Mouse (Mus musculus): ENCODE results near the gene Susd5. TPM values are rescaled to one million over a fixed set of nuclear protein-coding genes. Genes with fewer than 3 reads are reported as not detected.

Susd5 gene
- polyA plus RNA-seq, 1 experiment from 2014 or later, result not detected

DNA sequence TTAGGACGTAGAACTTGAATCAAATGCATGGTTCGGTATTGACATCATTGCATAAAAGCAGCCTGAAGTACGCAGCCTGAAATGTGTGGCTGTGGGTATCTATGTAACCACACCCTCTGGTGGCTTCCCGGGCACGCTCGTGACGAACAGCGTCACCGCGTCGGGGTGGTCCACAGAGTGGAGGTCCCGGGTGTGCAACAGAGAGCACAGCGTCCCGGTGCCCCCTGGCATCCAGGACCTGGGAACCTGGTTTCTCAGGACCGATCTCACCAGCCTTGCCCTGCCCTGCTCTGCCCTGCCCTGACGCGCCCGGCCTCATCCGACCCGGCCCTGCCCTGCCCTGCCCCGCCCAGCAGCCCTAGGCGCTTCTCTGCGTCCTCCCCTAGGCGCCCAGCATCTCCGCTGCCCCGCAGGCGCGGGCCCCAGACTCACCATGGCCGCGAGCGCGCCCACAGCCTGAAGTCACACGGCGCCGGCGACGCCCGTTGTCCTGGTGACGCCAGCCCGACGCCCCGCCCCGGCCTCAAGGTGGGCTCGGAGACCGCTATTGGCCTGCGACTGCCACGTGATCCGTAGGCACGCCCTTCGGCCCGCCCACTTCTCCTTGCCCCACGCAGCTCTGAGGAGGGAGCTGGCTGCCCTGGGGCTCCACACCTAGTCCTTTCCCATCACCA, 30.5 kb upstream of the Susd5 start:
- peak; percentile 94 for ATAC-seq
- peak overlapping the region; percentile 90 for H3K4me2 ChIP-seq
- H3K9ac ChIP-seq, result peak overlapping the region; percentile 61; the same call in 1 of the 2 replicates
- peak overlapping the region; percentile 62 for H3K4me3 ChIP-seq
- under 1% methylated on average over 50 of the region's 52 CpGs for WGBS (ENCODE audit: insufficient replicate concordance)
- no peaks in the 10 kb centered on the region for H3K36me3 ChIP-seq
- no peaks in the 10 kb centered on the region for H3K9me3 ChIP-seq (replicated peaks)
- peaks cover 18% of the 10 kb centered on the region for H3K4me1 ChIP-seq
- no peak overlapping the region for H3K27ac ChIP-seq
- H3K27me3 ChIP-seq (replicated peaks), result peaks cover 27% of the 10 kb centered on the region

DNA sequence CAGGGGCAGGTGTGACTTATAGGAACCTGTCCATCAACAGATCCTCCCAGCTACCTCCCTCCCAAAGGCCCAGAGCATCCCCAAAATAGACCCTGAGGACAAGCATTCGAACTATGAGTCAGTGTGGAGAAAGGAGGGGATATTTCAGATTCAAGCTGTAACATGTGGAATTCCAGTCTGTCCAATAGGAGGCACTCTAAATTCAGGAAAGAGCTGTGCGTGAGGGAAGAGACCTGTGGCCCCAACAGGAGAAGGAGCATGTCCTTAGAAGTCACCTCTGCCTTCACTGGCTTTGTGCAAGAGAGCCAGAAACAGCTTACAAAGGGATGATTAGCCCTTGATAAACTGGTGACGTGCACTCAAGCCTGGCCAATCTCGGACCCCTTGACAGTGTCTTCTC, 16.0 kb upstream of the Susd5 start:
- Histone ChIP-seq H3K27me3 (replicated peaks) (0 out of 2 replicates have a peak, but pooled peaks cover 6% of the 10 kb centered on the region), H3K4me2 (no peak overlapping the region), H3K9me3 (replicated peaks) (no peaks in the 10 kb centered on the region), H3K27ac (no peak overlapping the region), H3K4me3 (no peak overlapping the region), H3K36me3 (no peaks in the 10 kb centered on the region), H3K4me1 (no peaks in the 10 kb centered on the region), H3K9ac (no peak overlapping the region)
- no peak for ATAC-seq
- 53% methylated on average over 4 of the region's 4 CpGs for whole genome bisulfite sequencing (ENCODE audit: insufficient replicate concordance)

DNA sequence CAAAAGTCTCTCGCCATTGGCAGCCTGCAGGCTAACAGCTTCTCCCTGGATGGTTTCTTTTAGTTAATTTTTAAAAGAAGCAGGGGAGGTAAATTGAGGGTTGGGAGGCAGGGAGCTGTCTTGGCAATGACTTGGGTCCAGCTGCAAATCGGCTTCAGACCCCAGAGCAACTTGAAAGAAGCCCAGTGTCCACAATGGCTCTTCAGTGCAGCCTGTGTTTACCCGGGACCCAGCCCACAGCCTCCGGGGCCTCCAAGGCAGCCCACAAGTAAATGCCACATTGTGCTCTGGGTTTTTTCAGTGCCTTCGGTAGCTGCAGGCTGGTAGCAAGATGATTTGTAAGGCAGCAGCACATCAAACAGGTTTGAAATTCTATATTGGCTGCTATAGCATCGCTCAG, 14.4 kb upstream of the Susd5 start:
- WGBS (ENCODE audit: insufficient replicate concordance), result 48% methylated on average over 6 of the region's 6 CpGs
- Histone ChIP-seq H3K4me2 (no peak overlapping the region), H3K9ac (no peak overlapping the region), H3K27ac (no peak overlapping the region), H3K36me3 (no peaks in the 10 kb centered on the region), H3K9me3 (replicated peaks) (no peaks in the 10 kb centered on the region), H3K4me1 (no peaks in the 10 kb centered on the region), H3K4me3 (no peak overlapping the region), H3K27me3 (replicated peaks) (0 out of 2 replicates have a peak, but pooled peaks cover 6% of the 10 kb centered on the region)
- no peak for ATAC-seq

DNA sequence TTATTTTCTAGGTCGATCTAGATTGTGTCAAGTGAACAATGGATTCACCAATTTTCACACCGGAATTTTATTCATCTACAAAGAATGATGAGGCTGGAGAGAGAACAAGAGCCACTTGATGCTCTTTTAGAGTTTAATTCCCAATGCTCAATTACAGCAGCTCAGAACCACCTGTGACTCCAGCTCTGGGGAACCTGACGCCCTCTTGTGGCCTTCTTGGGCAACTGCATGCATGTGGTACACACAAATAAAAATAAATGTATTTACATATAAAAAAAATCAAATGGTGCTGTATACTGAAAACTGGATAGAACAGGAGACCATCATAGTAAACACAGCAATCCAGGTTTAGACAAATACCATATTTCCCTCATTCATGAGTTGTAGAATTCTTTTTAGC, 12.5 kb upstream of the Susd5 start:
- Histone ChIP-seq H3K4me1 (no peaks in the 10 kb centered on the region), H3K27ac (no peak overlapping the region), H3K4me3 (no peak overlapping the region), H3K9me3 (replicated peaks) (no peaks in the 10 kb centered on the region), H3K9ac (no peak overlapping the region), H3K4me2 (no peak overlapping the region), H3K36me3 (no peaks in the 10 kb centered on the region), H3K27me3 (replicated peaks) (0 out of 2 replicates have a peak, but pooled peaks cover 6% of the 10 kb centered on the region)
- no peak for ATAC-seq
- WGBS (ENCODE audit: insufficient replicate concordance), result 44% methylated on average over 3 of the region's 3 CpGs

DNA sequence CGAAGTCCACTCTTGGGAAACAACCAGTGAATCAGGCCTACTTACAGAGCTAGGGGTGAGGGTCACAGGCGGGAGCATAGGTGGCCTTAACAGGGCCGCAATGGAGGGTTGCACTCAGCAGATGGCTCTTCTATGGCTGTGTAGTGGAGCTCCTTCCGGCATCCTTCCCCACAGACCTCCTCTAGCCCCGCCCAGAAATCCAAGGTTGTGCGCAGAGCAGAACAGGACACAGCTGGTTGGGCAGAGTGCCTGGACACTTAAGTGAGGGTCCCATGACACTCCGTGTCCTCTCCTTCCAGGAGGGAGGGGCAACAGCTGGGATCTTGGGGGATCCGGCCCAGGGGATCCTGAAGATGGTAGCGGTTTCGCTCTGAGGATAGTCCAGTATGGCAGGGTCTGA, 10.9 kb upstream of the Susd5 start, which contains the start of gene Fbxl2:
Fbxl2 (minus strand) TSS at position 164 of the 400 bp plus-strand sequence.
- Histone ChIP-seq H3K36me3 (no peaks in the 10 kb centered on the region), H3K4me1 (no peaks in the 10 kb centered on the region), H3K9ac (no peak within 1 kb of the TSS), H3K4me2 (no peak within 1 kb of the TSS), H3K27ac (no peak within 1 kb of the TSS), H3K27me3 (replicated peaks) (0 out of 2 replicates have a peak, but pooled peaks cover 6% of the 10 kb centered on the region), H3K4me3 (no peak within 1 kb of the TSS), H3K9me3 (replicated peaks) (no peaks in the 10 kb centered on the region)
- WGBS (ENCODE audit: insufficient replicate concordance), result 71% methylated on average over 10 of the region's 10 CpGs
- no peak for ATAC-seq

DNA sequence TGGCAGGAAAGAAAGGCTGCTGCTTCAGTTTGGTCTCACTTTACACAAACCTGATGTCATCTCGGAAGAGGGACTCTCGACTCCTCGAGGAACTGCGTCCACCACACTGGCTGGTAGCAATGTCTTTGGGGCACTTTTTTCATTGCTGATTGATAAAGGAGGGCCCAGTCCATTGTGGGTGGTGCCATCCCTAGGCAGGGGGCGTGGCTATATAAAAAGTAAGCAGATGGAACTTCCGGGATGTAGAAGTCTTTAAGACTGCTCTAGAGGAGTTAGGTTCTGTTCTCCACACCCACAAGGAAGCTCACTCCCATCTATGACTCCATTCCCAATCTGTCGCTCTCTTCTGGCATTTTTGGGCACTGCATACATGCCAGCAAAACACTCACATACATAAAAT, 10.3 kb upstream of the Susd5 start:
- WGBS (ENCODE audit: insufficient replicate concordance), result 64% methylated on average over 7 of the region's 7 CpGs

DNA sequence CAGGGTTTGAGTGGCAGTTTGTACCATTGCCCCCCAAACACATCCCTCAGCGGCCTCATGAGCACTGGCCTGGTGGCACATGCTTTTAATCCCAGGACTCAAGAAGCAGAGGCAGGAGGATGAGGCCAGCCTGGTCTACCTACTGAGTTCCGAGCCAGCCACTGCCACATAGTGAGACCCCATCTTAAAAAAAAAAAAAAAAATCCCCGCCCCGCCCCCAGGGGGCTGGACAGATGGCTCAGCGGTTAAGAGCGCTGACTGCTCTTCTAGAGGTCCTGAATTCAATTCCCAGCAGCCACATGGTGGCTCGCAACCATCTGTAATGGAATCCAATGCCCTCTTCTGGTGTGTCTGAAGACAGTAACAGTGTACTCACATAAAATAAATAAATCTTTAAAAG, 6.8 kb upstream of the Susd5 start:
- no peaks in the 10 kb centered on the region for H3K4me1 ChIP-seq
- no peak for ATAC-seq
- H3K9ac ChIP-seq, result no peak overlapping the region
- H3K4me2 ChIP-seq, result no peak overlapping the region
- H3K4me3 ChIP-seq, result no peak overlapping the region
- no peak overlapping the region for H3K27ac ChIP-seq
- peaks cover 1% of the 10 kb centered on the region; the same call in 1 of the 2 replicates for H3K27me3 ChIP-seq (replicated peaks)
- no peaks in the 10 kb centered on the region for H3K9me3 ChIP-seq (replicated peaks)
- H3K36me3 ChIP-seq, result no peaks in the 10 kb centered on the region
- WGBS (ENCODE audit: insufficient replicate concordance), result 67% methylated on average over 7 of the region's 7 CpGs

More for the DNA sequence above, 10.3 kb upstream of the Susd5 start:
- Histone ChIP-seq H3K4me2 (no peak overlapping the region), H3K27ac (no peak overlapping the region), H3K9ac (no peak overlapping the region), H3K9me3 (replicated peaks) (no peaks in the 10 kb centered on the region), H3K36me3 (no peaks in the 10 kb centered on the region), H3K27me3 (replicated peaks) (0 out of 2 replicates have a peak, but pooled peaks cover 6% of the 10 kb centered on the region), H3K4me1 (no peaks in the 10 kb centered on the region), H3K4me3 (no peak overlapping the region)
- no peak for ATAC-seq

DNA sequence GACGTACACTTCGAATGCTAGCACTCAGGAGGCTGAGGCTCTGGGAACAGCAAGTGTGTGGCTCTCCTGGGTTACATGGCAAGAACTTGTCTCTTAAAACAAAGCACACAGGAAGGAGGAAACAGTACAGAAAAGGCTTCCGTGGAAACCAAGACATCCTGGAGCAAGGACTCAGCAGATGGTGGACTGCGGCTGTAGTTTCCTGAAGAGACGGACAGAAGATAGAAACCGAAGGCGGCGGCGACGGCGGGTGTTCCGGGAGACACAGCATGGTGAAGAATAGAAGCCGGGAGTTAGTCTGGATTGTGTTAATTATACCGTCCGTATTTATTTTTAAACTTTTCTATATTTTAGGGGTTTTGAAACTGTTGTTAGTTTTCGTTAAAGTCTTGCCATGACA, 6.2 kb upstream of the Susd5 start:
- no peaks in the 10 kb centered on the region for H3K9me3 ChIP-seq (replicated peaks)
- H3K36me3 ChIP-seq, result no peaks in the 10 kb centered on the region
- H3K4me3 ChIP-seq, result no peak overlapping the region
- H3K4me1 ChIP-seq, result no peaks in the 10 kb centered on the region
- H3K27ac ChIP-seq, result no peak overlapping the region
- no peak for ATAC-seq
- peaks cover 8% of the 10 kb centered on the region for H3K27me3 ChIP-seq (replicated peaks)
- H3K9ac ChIP-seq, result no peak overlapping the region
- H3K4me2 ChIP-seq, result no peak overlapping the region
- 75% methylated on average over 16 of the region's 16 CpGs for WGBS (ENCODE audit: insufficient replicate concordance)

DNA sequence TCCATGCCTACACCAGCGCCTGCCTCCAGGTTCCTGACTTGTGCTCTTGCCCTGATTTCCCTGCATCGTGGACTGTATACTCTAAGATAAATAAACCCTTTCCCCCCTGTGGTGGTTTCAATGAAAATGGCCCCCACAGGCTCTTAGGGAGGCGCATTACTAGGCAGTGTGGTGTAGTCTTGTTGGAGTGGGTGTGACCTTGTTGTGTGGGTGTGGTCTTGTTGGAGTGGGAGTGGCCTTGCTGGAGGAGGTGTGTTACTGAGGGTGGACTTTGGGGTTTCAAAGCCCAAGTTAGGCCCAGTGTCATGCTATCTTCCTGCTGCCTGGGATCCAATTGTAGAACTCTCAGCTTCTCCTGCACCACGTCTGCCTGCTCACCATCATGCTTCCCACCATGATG, 4.9 kb upstream of the Susd5 start:
- Histone ChIP-seq H3K4me1 (no peaks in the 10 kb centered on the region), H3K4me2 (no peak overlapping the region), H3K9ac (no peak overlapping the region), H3K27me3 (replicated peaks) (peaks cover 21% of the 10 kb centered on the region), H3K36me3 (no peaks in the 10 kb centered on the region), H3K9me3 (replicated peaks) (no peaks in the 10 kb centered on the region), H3K4me3 (no peak overlapping the region), H3K27ac (no peak overlapping the region)
- WGBS (ENCODE audit: insufficient replicate concordance), result 66% methylated on average over 4 of the region's 4 CpGs
- no peak for ATAC-seq

DNA sequence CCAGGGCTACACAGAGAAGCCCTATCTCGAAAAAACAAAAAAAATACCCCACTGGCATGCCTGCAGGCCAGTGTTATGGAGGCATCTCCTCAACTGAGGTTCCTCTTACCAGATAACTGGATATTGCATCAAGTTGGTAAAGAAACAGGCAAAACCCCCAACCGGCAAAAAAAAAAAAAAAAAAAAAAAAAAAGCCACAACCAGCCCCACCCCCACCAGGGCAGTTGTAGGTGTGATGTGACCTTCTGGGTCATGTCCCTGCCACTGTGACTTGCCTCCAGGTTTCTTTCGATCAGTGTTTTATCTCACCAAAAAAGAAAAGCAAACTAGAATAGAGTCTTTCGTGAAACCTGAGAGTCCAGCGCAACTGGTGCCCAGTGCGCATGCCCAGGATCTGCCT, 4.1 kb upstream of the Susd5 start:
- no peak overlapping the region for H3K4me3 ChIP-seq
- ATAC-seq, result no peak
- no peak overlapping the region for H3K27ac ChIP-seq
- H3K4me2 ChIP-seq, result 0 out of 2 replicates have a peak overlapping the region, but pooled peaks have one; percentile 1
- no peak overlapping the region for H3K9ac ChIP-seq
- H3K9me3 ChIP-seq (replicated peaks), result no peaks in the 10 kb centered on the region
- WGBS (ENCODE audit: insufficient replicate concordance), result 58% methylated on average over 6 of the region's 6 CpGs
- H3K36me3 ChIP-seq, result no peaks in the 10 kb centered on the region
- H3K4me1 ChIP-seq, result no peaks in the 10 kb centered on the region
- H3K27me3 ChIP-seq (replicated peaks), result peaks cover 29% of the 10 kb centered on the region

DNA sequence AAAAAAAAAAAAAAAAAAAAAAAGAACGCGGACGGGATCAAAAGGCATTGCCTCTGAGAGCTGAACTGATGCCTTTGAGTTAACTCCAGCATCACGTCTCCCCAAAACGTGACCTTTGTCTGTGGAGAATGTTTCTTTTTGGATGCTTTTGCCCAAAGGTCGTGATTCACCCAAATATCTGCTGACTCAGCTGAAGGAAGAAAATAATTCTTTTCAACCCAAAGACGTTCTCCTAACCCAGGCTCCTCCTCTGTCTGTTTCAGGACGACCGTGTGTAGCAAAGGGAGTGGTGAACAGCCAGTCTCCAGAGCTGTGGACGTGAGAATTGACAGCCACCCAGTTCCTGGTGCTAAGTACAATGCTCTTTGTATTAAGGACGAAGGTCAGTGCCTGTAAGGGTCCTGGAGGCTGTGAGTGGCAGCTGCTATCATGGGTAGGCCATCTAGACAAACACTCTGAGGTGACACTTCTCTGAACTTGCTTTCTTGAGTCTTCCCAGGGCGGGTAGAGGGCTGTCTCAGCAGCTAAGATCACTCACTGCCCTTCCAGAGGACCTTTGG, 11.6 kb downstream of the Susd5 start:
- Histone ChIP-seq H3K4me3 (no peak overlapping the region), H3K36me3 (no peaks in the 10 kb centered on the region), H3K27ac (no peak overlapping the region), H3K9me3 (replicated peaks) (no peaks in the 10 kb centered on the region), H3K4me2 (no peak overlapping the region), H3K27me3 (replicated peaks) (no peaks in the 10 kb centered on the region), H3K4me1 (no peaks in the 10 kb centered on the region), H3K9ac (no peak overlapping the region)
- ATAC-seq, result no peak
- 54% methylated on average over 12 of the region's 12 CpGs for WGBS (ENCODE audit: insufficient replicate concordance)

DNA sequence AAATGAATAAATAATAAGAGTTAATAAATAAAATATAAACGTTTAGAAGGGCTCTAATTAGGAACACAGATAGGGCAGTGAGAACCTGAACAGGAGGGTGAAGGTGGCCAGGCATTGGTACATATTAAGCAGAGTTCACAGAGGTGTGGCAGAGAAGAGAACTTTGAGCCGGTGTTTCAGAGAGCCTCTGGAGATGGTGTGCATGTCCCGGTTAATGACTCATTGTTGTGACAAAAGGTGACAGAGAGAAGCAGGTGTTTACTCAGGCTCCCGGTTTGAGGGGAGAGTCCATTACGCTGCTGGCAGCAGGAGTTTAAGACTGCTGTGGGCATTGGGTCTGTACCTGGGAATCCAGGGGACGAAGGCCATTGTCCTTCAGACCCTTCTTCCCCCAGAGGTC, 12.4 kb downstream of the Susd5 start:
- H3K36me3 ChIP-seq, result no peaks in the 10 kb centered on the region
- no peak for ATAC-seq
- no peak overlapping the region for H3K9ac ChIP-seq
- no peaks in the 10 kb centered on the region for H3K4me1 ChIP-seq
- H3K9me3 ChIP-seq (replicated peaks), result no peaks in the 10 kb centered on the region
- H3K27me3 ChIP-seq (replicated peaks), result no peaks in the 10 kb centered on the region
- H3K4me2 ChIP-seq, result no peak overlapping the region
- H3K27ac ChIP-seq, result no peak overlapping the region
- H3K4me3 ChIP-seq, result no peak overlapping the region
- 61% methylated on average over 6 of the region's 6 CpGs for WGBS (ENCODE audit: insufficient replicate concordance)
